Mouse (Mus musculus) hindbrain, embryonic 10.5 days (tissue): ENCODE data around the gene Spata7. TPM values are rescaled to one million over a fixed set of nuclear protein-coding genes. Genes with fewer than 3 reads are reported as not detected.
"Not testable (repeated sequence)": the region's sequence is repeated elsewhere in the genome, so short reads cannot be mapped to it uniquely, and the experiment has no call there.

Experiments used
- DNase-seq: peaks from one replicate; pipeline ENCODE4 v3.0.0-alpha.2; 2017; ENCODE audit warnings: low spot score
- H3K27ac ChIP-seq: fragments of 300-500 bp; sonication (generic); 2 replicates; pipeline ENCODE4 v1.5.1; 2016; ENCODE audit warnings: mild to moderate bottlenecking, moderate library complexity
- H3K27me3 ChIP-seq: fragments of 300-500 bp; sonication (generic); 2 replicates; pipeline ENCODE4 v1.6.1; 2016; ENCODE audit warnings: mild to moderate bottlenecking; ENCODE audit not compliant: poor library complexity, insufficient read depth, severe bottlenecking
- H3K36me3 ChIP-seq: fragments of 300-500 bp; sonication (generic); 2 replicates; pipeline ENCODE4 v1.6.1; 2016; ENCODE audit warnings: mild to moderate bottlenecking, moderate library complexity
- H3K4me1 ChIP-seq: fragments of 300-500 bp; sonication (generic); replicated peaks from 2 replicates; pipeline ENCODE4 v1.6.1; 2016; ENCODE audit warnings: mild to moderate bottlenecking
- H3K4me3 ChIP-seq: fragments of 300-500 bp; sonication (generic); 2 replicates; pipeline ENCODE4 v1.5.1; 2016; ENCODE audit warnings: mild to moderate bottlenecking, moderate library complexity
- H3K9me3 ChIP-seq: fragments of 300-500 bp; sonication (generic); 2 replicates; pipeline ENCODE4 v1.6.1; 2016; ENCODE audit warnings: mild to moderate bottlenecking, moderate library complexity
- WGBS: fragments of 180-500 bp; shearing (Covaris S2); methylation state at CpG from one replicate; pipeline ENCODE4 v1.1.7; 2016; 5-methylcytosine and 5-hydroxymethylcytosine counted together
- polyA plus RNA-seq: library from polyadenylated mRNA; unstranded; fragments of >200 nt; fragmentation: Nextera tagmentation; extraction: Ambion mirVana; gene quantifications from 2 replicates; pipeline ENCODE4 v1.2.1, GENCODE M21; 2016

The Spata7 gene
- polyA plus RNA-seq, 1 experiment from 2014 or later = 22.5 TPM

GRCm38 (mm10) chr12:98620922-98621321 lies 7.0 kb upstream of the Spata7 start:
- H3K9me3 ChIP-seq, H3K36me3 ChIP-seq, DNase-seq, H3K27ac ChIP-seq, H3K27me3 ChIP-seq, H3K4me1 ChIP-seq, H3K4me3 ChIP-seq: not testable (repeated sequence)
- 49% methylated on average over 6 of the region's 6 CpGs for WGBS

- not testable (repeated sequence) for H3K9me3 ChIP-seq, H3K4me3 ChIP-seq, H3K27ac ChIP-seq, H3K27me3 ChIP-seq, DNase-seq, H3K4me1 ChIP-seq, H3K36me3 ChIP-seq
- WGBS = 88% methylated on average over 10 of the region's 10 CpGs
Observed at GRCm38 (mm10) chr12:98623266-98623665, 4.7 kb upstream of the Spata7 start.

GRCm38 (mm10) chr12:98628260-98628970 lies 458 bp downstream of the Spata7 start:
- WGBS = 2% methylated on average over 16 of the region's 16 CpGs
- 0 out of 2 replicates have a peak, but pooled peaks cover 5% of the 10 kb centered on the region for H3K9me3 ChIP-seq
- peak overlapping the region; percentile 66 for H3K4me3 ChIP-seq
- H3K36me3 ChIP-seq = peaks cover 11% of the 10 kb centered on the region
- peak overlapping the region; percentile 84 for H3K27ac ChIP-seq
- no peaks in the 10 kb centered on the region for H3K27me3 ChIP-seq
- no peak for DNase-seq
- H3K4me1 ChIP-seq = peaks cover 17% of the 10 kb centered on the region

- H3K27ac ChIP-seq = no peak overlapping the region
- H3K9me3 ChIP-seq = no peaks in the 10 kb centered on the region
- H3K36me3 ChIP-seq = peaks cover 44% of the 10 kb centered on the region
- no peaks in the 10 kb centered on the region for H3K4me1 ChIP-seq
- no peak for DNase-seq
- no peaks in the 10 kb centered on the region for H3K27me3 ChIP-seq
- H3K4me3 ChIP-seq = no peak overlapping the region
Observed at GRCm38 (mm10) chr12:98644852-98645251, 16.9 kb downstream of the Spata7 start.

- no peaks in the 10 kb centered on the region for H3K27me3 ChIP-seq
- H3K27ac ChIP-seq = no peak overlapping the region
- WGBS = 85% methylated on average over 2 of the region's 2 CpGs
- peaks cover 53% of the 10 kb centered on the region for H3K36me3 ChIP-seq
- no peak overlapping the region for H3K4me3 ChIP-seq
- DNase-seq = no peak
- no peaks in the 10 kb centered on the region for H3K9me3 ChIP-seq
- no peaks in the 10 kb centered on the region for H3K4me1 ChIP-seq
Observed at GRCm38 (mm10) chr12:98656873-98657272, 28.9 kb downstream of the Spata7 start.

DNA sequence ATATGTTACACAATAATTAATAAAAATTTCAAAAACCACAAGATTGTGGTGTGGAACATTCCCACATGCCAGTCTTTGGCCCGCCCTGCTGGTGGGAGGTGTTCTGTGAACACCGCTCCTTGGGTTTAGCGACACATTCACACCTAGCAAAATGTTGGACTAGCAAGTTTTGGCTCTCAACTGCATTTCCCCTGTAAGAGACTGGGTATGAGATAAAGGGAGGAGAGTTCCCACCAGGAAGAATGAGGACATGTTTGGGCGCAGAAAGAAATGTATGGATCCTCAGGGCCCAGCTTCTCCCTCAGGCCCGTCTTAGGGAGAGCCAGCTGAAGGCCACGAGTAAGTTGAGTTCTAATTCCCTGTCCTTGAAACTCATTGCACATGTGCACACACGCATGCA lies 34.7 kb downstream of the Spata7 start:
- 91% methylated on average over 7 of the region's 7 CpGs for WGBS
- H3K4me1 ChIP-seq = no peaks in the 10 kb centered on the region

DNA sequence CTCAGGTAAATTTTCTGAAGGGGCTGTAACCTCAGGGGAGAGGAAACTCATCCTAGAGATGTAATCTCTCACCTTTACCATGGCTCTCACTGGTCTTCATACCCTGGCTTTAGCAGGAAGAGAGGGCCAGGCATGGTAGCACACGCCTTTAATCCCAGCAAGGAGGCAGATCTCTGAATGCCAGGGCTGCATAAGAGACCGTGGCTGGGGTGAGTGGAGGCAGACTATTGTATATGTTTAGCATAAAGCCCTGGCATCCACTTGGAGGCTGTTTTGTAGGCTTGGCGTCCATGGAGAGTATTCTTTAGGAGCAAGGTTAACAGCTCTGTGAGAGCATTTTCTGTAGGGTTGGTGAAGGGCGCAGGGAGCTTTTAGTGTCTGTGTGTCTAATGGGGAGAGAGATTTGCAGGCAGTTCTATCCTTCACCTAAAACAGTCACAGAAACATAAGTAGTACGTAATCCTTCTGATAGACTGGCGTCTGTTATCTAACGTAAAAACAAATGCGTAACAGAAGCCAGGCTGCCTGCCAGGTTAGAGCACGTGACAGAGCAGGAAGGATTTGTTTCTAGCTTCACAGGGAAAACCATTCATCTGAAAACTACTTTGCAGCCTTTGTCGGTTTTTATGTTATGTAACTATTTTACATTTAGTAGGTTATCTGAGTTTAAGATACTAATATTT lies 40.3 kb downstream of the Spata7 start:
- Histone ChIP-seq H3K27ac (no peak overlapping the region), H3K36me3 (peaks cover 28% of the 10 kb centered on the region), H3K9me3 (no peaks in the 10 kb centered on the region), H3K4me1 (no peaks in the 10 kb centered on the region), H3K4me3 (no peak overlapping the region), H3K27me3 (no peaks in the 10 kb centered on the region)
- WGBS = 90% methylated on average over 10 of the region's 10 CpGs
- DNase-seq = no peak

More for the DNA sequence above, 34.7 kb downstream of the Spata7 start:
- no peaks in the 10 kb centered on the region for H3K27me3 ChIP-seq
- H3K27ac ChIP-seq = no peak overlapping the region
- no peaks in the 10 kb centered on the region for H3K9me3 ChIP-seq
- peaks cover 48% of the 10 kb centered on the region for H3K36me3 ChIP-seq
- no peak overlapping the region for H3K4me3 ChIP-seq
- DNase-seq = no peak

DNA sequence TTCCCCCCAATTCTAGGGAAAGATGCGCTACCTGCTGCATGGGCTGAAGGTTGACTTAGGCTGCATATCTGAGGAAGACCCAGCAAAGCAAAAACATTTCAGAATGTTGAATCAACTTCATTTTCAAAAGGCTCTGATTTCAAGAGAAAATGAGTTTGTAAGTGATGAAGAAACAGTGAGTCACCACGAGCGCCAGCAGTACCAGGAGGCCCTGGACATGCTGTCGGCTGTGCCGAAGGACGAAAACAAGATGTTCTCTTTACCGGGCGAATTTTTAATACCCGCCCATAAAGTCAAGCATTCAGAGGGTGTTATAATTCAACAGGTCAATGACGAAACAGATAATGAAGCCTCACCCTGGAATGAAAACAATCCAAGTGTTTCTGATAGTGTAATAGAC lies 41.1 kb downstream of the Spata7 start:
- no peak for DNase-seq
- no peaks in the 10 kb centered on the region for H3K4me1 ChIP-seq
- H3K9me3 ChIP-seq = no peaks in the 10 kb centered on the region
- H3K27ac ChIP-seq = no peak overlapping the region
- WGBS = 94% methylated on average over 10 of the region's 10 CpGs
- no peak overlapping the region for H3K4me3 ChIP-seq
- H3K36me3 ChIP-seq = peaks cover 31% of the 10 kb centered on the region
- H3K27me3 ChIP-seq = no peaks in the 10 kb centered on the region

DNA sequence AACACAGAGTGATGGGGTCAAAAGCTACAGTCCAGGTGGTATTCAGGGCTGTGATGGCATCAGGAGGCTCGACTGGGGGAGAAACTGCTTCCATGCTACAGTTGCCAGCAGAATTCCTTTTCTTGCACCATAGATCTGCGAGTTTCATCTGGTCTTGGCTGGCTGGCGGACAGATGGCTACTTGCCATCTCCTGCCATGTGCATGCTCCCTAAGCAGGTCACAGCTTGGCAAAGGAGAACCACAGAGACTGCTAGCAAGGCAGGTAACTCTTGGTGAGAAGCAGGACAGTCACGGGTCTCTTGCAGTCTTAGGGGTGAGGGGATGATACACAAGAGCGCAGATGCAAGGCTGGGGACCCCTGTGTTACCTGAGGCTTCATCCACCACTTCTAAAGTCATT lies 41.9 kb downstream of the Spata7 start:
- H3K4me3 ChIP-seq = no peak overlapping the region
- WGBS = 91% methylated on average over 5 of the region's 5 CpGs
- peaks cover 29% of the 10 kb centered on the region for H3K36me3 ChIP-seq
- H3K9me3 ChIP-seq = no peaks in the 10 kb centered on the region
- peaks cover 3% of the 10 kb centered on the region; the same call in 1 of the 2 replicates for H3K4me1 ChIP-seq
- DNase-seq = no peak
- no peak overlapping the region for H3K27ac ChIP-seq
- H3K27me3 ChIP-seq = no peaks in the 10 kb centered on the region

GRCm38 (mm10) chr12:98670429-98670828 lies 42.5 kb downstream of the Spata7 start:
- no peaks in the 10 kb centered on the region for H3K9me3 ChIP-seq
- WGBS = 95% methylated on average over 4 of the region's 4 CpGs
- no peak for DNase-seq
- no peaks in the 10 kb centered on the region for H3K27me3 ChIP-seq
- H3K4me3 ChIP-seq = no peak overlapping the region
- peaks cover 25% of the 10 kb centered on the region for H3K36me3 ChIP-seq
- H3K27ac ChIP-seq = no peak overlapping the region
- H3K4me1 ChIP-seq = peaks cover 4% of the 10 kb centered on the region; the same call in 1 of the 2 replicates

GRCm38 (mm10) chr12:98673879-98674278 lies 45.9 kb downstream of the Spata7 start:
- H3K27me3 ChIP-seq = no peaks in the 10 kb centered on the region
- H3K4me1 ChIP-seq = peaks cover 4% of the 10 kb centered on the region; the same call in 1 of the 2 replicates
- no peak overlapping the region for H3K4me3 ChIP-seq
- 64% methylated on average over 6 of the region's 6 CpGs for WGBS
- H3K9me3 ChIP-seq = no peaks in the 10 kb centered on the region
- H3K36me3 ChIP-seq = peaks cover 40% of the 10 kb centered on the region
- no peak overlapping the region for H3K27ac ChIP-seq
- no peak for DNase-seq

DNA sequence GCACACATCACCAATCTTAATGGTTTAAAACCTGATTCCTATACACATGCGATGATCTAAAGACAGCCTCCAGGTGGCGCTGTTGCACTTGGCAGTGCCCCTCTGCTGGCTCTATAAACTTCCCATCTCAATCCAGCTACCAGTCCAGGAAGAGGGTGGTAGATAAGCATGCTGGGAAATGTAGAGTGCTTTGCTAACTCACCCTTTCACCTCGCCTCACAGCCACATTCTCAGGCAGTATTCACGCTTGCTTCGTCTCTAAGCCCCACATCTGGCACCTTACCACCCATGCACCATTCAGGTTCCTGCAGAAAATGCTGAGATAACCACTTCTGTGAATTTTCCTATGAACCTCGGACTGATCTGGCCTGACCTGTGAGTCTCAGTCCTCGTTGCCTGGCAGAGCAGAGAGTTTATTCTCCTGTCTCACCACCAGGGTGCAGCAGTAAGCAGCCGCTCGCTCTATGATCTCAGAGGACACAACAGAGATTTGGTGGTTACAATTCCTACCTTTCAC lies 46.7 kb downstream of the Spata7 start:
- Histone ChIP-seq H3K4me3 (peak overlapping the region; percentile 43), H3K27ac (peak overlapping the region; percentile 77)
- 8% methylated on average over 9 of the region's 9 CpGs for WGBS

GRCm38 (mm10) chr12:98676861-98677260 lies 48.9 kb downstream of the Spata7 start:
- no peaks in the 10 kb centered on the region for H3K27me3 ChIP-seq
- no peak for DNase-seq
- H3K4me3 ChIP-seq = no peak overlapping the region
- 94% methylated on average over 6 of the region's 6 CpGs for WGBS
- peaks cover 48% of the 10 kb centered on the region for H3K36me3 ChIP-seq
- H3K27ac ChIP-seq = no peak overlapping the region
- no peaks in the 10 kb centered on the region for H3K9me3 ChIP-seq
- peaks cover 4% of the 10 kb centered on the region; the same call in 1 of the 2 replicates for H3K4me1 ChIP-seq

More for the DNA sequence above, 46.7 kb downstream of the Spata7 start:
- peaks cover 41% of the 10 kb centered on the region for H3K36me3 ChIP-seq
- H3K4me1 ChIP-seq = peaks cover 4% of the 10 kb centered on the region; the same call in 1 of the 2 replicates
- DNase-seq = peak; percentile 77
- no peaks in the 10 kb centered on the region for H3K27me3 ChIP-seq
- no peaks in the 10 kb centered on the region for H3K9me3 ChIP-seq
